Mouse (Mus musculus): ENCODE data around the gene Zfp979.
"Not testable (repeated sequence)": the region's sequence is repeated elsewhere in the genome, so short reads cannot be mapped to it uniquely, and the experiment has no call there.

GRCm38 (mm10) chr4:147633818-147634262 is 8.5 kb downstream of the Zfp979 start:
- not testable (repeated sequence) for TF ChIP-seq USF1 (IDR thresholded peaks at IDR 0.05; ENCODE audit: low read depth, low read length); CTCF (conservative IDR thresholded peaks at IDR 0.05 in 1 of 2, IDR thresholded peaks at IDR 0.05 in 1 of 2; ENCODE audit: low read depth in 2 of 2, low read length in 2 of 2)

Measured in CH12.LX (cell line).